Mouse (Mus musculus): ENCODE measurements around the gene Gm17387. TPM values are rescaled to one million over a fixed set of nuclear protein-coding genes. Genes with fewer than 3 reads are reported as not detected.

The Gm17387 gene
- polyA plus RNA-seq, 1 experiment from 2014 or later, result not detected

- H3K4me1 ChIP-seq (replicated peaks; ENCODE audit: control insufficient read depth, insufficient read depth, low read length), result peaks cover 11% of the 10 kb centered on the region
- no peaks in the 10 kb centered on the region for H3K27me3 ChIP-seq (replicated peaks; ENCODE audit: control insufficient read depth, insufficient read depth, low read length)
- no peak overlapping the region for H3K4me3 ChIP-seq (ENCODE audit: low read depth, low read length)
- H3K4me2 ChIP-seq (ENCODE audit: low read length), result no peak overlapping the region
- no peaks in the 10 kb centered on the region for H3K36me3 ChIP-seq (ENCODE audit: control insufficient read depth, insufficient read depth, low read length)
- no peak overlapping the region for H3K9ac ChIP-seq (ENCODE audit: low read length)
- DNase-seq (ENCODE audit: low spot score) (no peak), ATAC-seq (replicated peaks; ENCODE audit: low FRiP score, low TSS enrichment, low read depth) (no peak)
- no peak overlapping the region for H3K27ac ChIP-seq (ENCODE audit: low read depth)
- H3K9me3 ChIP-seq (ENCODE audit: control insufficient read depth, low read length), result no peaks in the 10 kb centered on the region
- 58% methylated on average over 2 of the region's 2 CpGs for WGBS
Observed at GRCm38 (mm10) chr7:141049326-141049725, 20.4 kb downstream of the Gm17387 start.

- Histone ChIP-seq H3K27me3 (replicated peaks; ENCODE audit: control insufficient read depth, insufficient read depth, low read length) (no peaks in the 10 kb centered on the region), H3K4me1 (replicated peaks; ENCODE audit: control insufficient read depth, insufficient read depth, low read length) (peaks cover 11% of the 10 kb centered on the region), H3K36me3 (ENCODE audit: control insufficient read depth, insufficient read depth, low read length) (no peaks in the 10 kb centered on the region), H3K27ac (ENCODE audit: low read depth) (no peak overlapping the region), H3K9me3 (ENCODE audit: control insufficient read depth, low read length) (no peaks in the 10 kb centered on the region), H3K4me3 (ENCODE audit: low read depth, low read length) (no peak overlapping the region), H3K4me2 (ENCODE audit: low read length) (no peak overlapping the region), H3K9ac (ENCODE audit: low read length) (no peak overlapping the region)
- WGBS, result 64% methylated on average over 17 of the region's 17 CpGs
- DNase-seq (ENCODE audit: low spot score), result no peak
- ATAC-seq (replicated peaks; ENCODE audit: low FRiP score, low TSS enrichment, low read depth), result no peak
Observed at GRCm38 (mm10) chr7:141051060-141051685, 22.2 kb downstream of the Gm17387 start.

GRCm38 (mm10) chr7:141052016-141052415, 23.1 kb downstream of the Gm17387 start:
- peaks cover 11% of the 10 kb centered on the region for H3K4me1 ChIP-seq (replicated peaks; ENCODE audit: control insufficient read depth, insufficient read depth, low read length)
- H3K9ac ChIP-seq (ENCODE audit: low read length), result no peak overlapping the region
- H3K27me3 ChIP-seq (replicated peaks; ENCODE audit: control insufficient read depth, insufficient read depth, low read length), result no peaks in the 10 kb centered on the region
- DNase-seq (ENCODE audit: low spot score) (no peak), ATAC-seq (replicated peaks; ENCODE audit: low FRiP score, low TSS enrichment, low read depth) (no peak)
- no peaks in the 10 kb centered on the region for H3K36me3 ChIP-seq (ENCODE audit: control insufficient read depth, insufficient read depth, low read length)
- H3K4me2 ChIP-seq (ENCODE audit: low read length), result no peak overlapping the region
- 78% methylated on average over 4 of the region's 4 CpGs for WGBS
- H3K9me3 ChIP-seq (ENCODE audit: control insufficient read depth, low read length), result no peaks in the 10 kb centered on the region
- H3K27ac ChIP-seq (ENCODE audit: low read depth), result no peak overlapping the region
- H3K4me3 ChIP-seq (ENCODE audit: low read depth, low read length), result no peak overlapping the region

GRCm38 (mm10) chr7:141052421-141052820, 23.5 kb downstream of the Gm17387 start:
- no peaks in the 10 kb centered on the region for H3K27me3 ChIP-seq (replicated peaks; ENCODE audit: control insufficient read depth, insufficient read depth, low read length)

GRCm38 (mm10) chr7:141055785-141056184, 26.9 kb downstream of the Gm17387 start:
- no peak for ATAC-seq (replicated peaks; ENCODE audit: low FRiP score, low TSS enrichment, low read depth)
- H3K9me3 ChIP-seq (ENCODE audit: control insufficient read depth, low read length), result no peaks in the 10 kb centered on the region

More at GRCm38 (mm10) chr7:141052421-141052820, 23.5 kb downstream of the Gm17387 start:
- Histone ChIP-seq H3K9ac (ENCODE audit: low read length) (no peak overlapping the region), H3K27ac (ENCODE audit: low read depth) (no peak overlapping the region), H3K4me3 (ENCODE audit: low read depth, low read length) (no peak overlapping the region), H3K9me3 (ENCODE audit: control insufficient read depth, low read length) (no peaks in the 10 kb centered on the region), H3K4me2 (ENCODE audit: low read length) (no peak overlapping the region), H3K36me3 (ENCODE audit: control insufficient read depth, insufficient read depth, low read length) (no peaks in the 10 kb centered on the region), H3K4me1 (replicated peaks; ENCODE audit: control insufficient read depth, insufficient read depth, low read length) (peaks cover 8% of the 10 kb centered on the region)
- DNase-seq (ENCODE audit: low spot score) (no peak), ATAC-seq (replicated peaks; ENCODE audit: low FRiP score, low TSS enrichment, low read depth) (no peak)
- WGBS, result 79% methylated on average over 2 of the region's 2 CpGs

GRCm38 (mm10) chr7:141056976-141057375, 28.0 kb downstream of the Gm17387 start:
- no peak for DNase-seq (ENCODE audit: low spot score)
- H3K9me3 ChIP-seq (ENCODE audit: control insufficient read depth, low read length), result no peaks in the 10 kb centered on the region
- H3K9ac ChIP-seq (ENCODE audit: low read length), result no peak overlapping the region
- H3K27me3 ChIP-seq (replicated peaks; ENCODE audit: control insufficient read depth, insufficient read depth, low read length), result no peaks in the 10 kb centered on the region
- WGBS, result 84% methylated on average over 6 of the region's 6 CpGs
- H3K4me1 ChIP-seq (replicated peaks; ENCODE audit: control insufficient read depth, insufficient read depth, low read length), result peaks cover 8% of the 10 kb centered on the region; the same call in 1 of the 2 replicates
- H3K4me3 ChIP-seq (ENCODE audit: low read depth, low read length), result no peak overlapping the region
- H3K36me3 ChIP-seq (ENCODE audit: control insufficient read depth, insufficient read depth, low read length), result no peaks in the 10 kb centered on the region
- H3K4me2 ChIP-seq (ENCODE audit: low read length), result no peak overlapping the region
- no peak for ATAC-seq (replicated peaks; ENCODE audit: low FRiP score, low TSS enrichment, low read depth)
- H3K27ac ChIP-seq (ENCODE audit: low read depth), result no peak overlapping the region

More at GRCm38 (mm10) chr7:141055785-141056184, 26.9 kb downstream of the Gm17387 start:
- H3K9ac ChIP-seq (ENCODE audit: low read length), result no peak overlapping the region
- WGBS, result 79% methylated on average over 4 of the region's 4 CpGs
- no peak overlapping the region for H3K27ac ChIP-seq (ENCODE audit: low read depth)
- H3K4me2 ChIP-seq (ENCODE audit: low read length), result no peak overlapping the region
- no peak overlapping the region for H3K4me3 ChIP-seq (ENCODE audit: low read depth, low read length)
- no peaks in the 10 kb centered on the region for H3K27me3 ChIP-seq (replicated peaks; ENCODE audit: control insufficient read depth, insufficient read depth, low read length)
- H3K36me3 ChIP-seq (ENCODE audit: control insufficient read depth, insufficient read depth, low read length), result no peaks in the 10 kb centered on the region
- H3K4me1 ChIP-seq (replicated peaks; ENCODE audit: control insufficient read depth, insufficient read depth, low read length), result no peaks in the 10 kb centered on the region
- DNase-seq (ENCODE audit: low spot score), result no peak

- WGBS, result 96% methylated on average over 1 of the region's 1 CpGs
- Histone ChIP-seq H3K9me3 (ENCODE audit: control insufficient read depth, low read length) (no peaks in the 10 kb centered on the region), H3K4me2 (ENCODE audit: low read length) (no peak overlapping the region), H3K4me1 (replicated peaks; ENCODE audit: control insufficient read depth, insufficient read depth, low read length) (peaks cover 11% of the 10 kb centered on the region; the same call in 1 of the 2 replicates), H3K9ac (ENCODE audit: low read length) (no peak overlapping the region), H3K27ac (ENCODE audit: low read depth) (no peak overlapping the region), H3K27me3 (replicated peaks; ENCODE audit: control insufficient read depth, insufficient read depth, low read length) (no peaks in the 10 kb centered on the region), H3K36me3 (ENCODE audit: control insufficient read depth, insufficient read depth, low read length) (no peaks in the 10 kb centered on the region), H3K4me3 (ENCODE audit: low read depth, low read length) (no peak overlapping the region)
- no peak for ATAC-seq (replicated peaks; ENCODE audit: low FRiP score, low TSS enrichment, low read depth)
- no peak for DNase-seq (ENCODE audit: low spot score)
Observed at GRCm38 (mm10) chr7:141057541-141057940, 28.6 kb downstream of the Gm17387 start.

- Histone ChIP-seq H3K4me1 (replicated peaks; ENCODE audit: control insufficient read depth, insufficient read depth, low read length) (peaks cover 13% of the 10 kb centered on the region; the same call in 1 of the 2 replicates), H3K36me3 (ENCODE audit: control insufficient read depth, insufficient read depth, low read length) (peaks cover 2% of the 10 kb centered on the region), H3K27ac (ENCODE audit: low read depth) (no peak overlapping the region), H3K4me2 (ENCODE audit: low read length) (no peak overlapping the region), H3K27me3 (replicated peaks; ENCODE audit: control insufficient read depth, insufficient read depth, low read length) (no peaks in the 10 kb centered on the region), H3K4me3 (ENCODE audit: low read depth, low read length) (no peak overlapping the region), H3K9me3 (ENCODE audit: control insufficient read depth, low read length) (no peaks in the 10 kb centered on the region), H3K9ac (ENCODE audit: low read length) (no peak overlapping the region)
- 91% methylated on average over 14 of the region's 14 CpGs for WGBS
- ATAC-seq (replicated peaks; ENCODE audit: low FRiP score, low TSS enrichment, low read depth), result no peak
- DNase-seq (ENCODE audit: low spot score), result no peak
Observed at GRCm38 (mm10) chr7:141058601-141059341, 29.8 kb downstream of the Gm17387 start.
